Mouse (Mus musculus) G1E-ER4 (cell line): Measurements from ENCODE around the gene Cish. TPM values are rescaled to one million over a fixed set of nuclear protein-coding genes. Genes with fewer than 3 reads are reported as not detected.

Source experiments
- GATA1 ChIP-seq: IDR thresholded peaks from one replicate; pipeline ENCODE4 v1.8.0; 2012; ENCODE audit warnings: low read length, inconsistent platforms
- polyA plus RNA-seq: library from polyadenylated mRNA; stranded (reverse); fragments of >175 nt; gene quantifications from 2 replicates; pipeline ENCODE4 v1.2.3, GENCODE M21; 2012

Gene Cish
- 121 and 125 TPM in 2 replicates for polyA plus RNA-seq

GRCm38 (mm10) chr9:107296016-107296040 lies at the start of gene Cish:
Gene Cish (plus strand): TSS chr9:107296026.
- TF ChIP-seq GATA1 = no peak

- TF ChIP-seq GATA1 = no peak
Observed at GRCm38 (mm10) chr9:107246170-107246569, 49.7 kb upstream of the Cish start.

GRCm38 (mm10) chr9:107249154-107249553 lies 46.7 kb upstream of the Cish start:
- TF ChIP-seq GATA1 = no peak

GRCm38 (mm10) chr9:107250416-107251337 lies 45.1 kb upstream of the Cish start:
- no peak for TF ChIP-seq GATA1

- no peak for TF ChIP-seq GATA1
Observed at GRCm38 (mm10) chr9:107252164-107252563, 43.7 kb upstream of the Cish start.

- TF ChIP-seq GATA1 = no peak
Observed at GRCm38 (mm10) chr9:107254476-107254875, 41.4 kb upstream of the Cish start.

GRCm38 (mm10) chr9:107254925-107255324 lies 40.9 kb upstream of the Cish start:
- TF ChIP-seq GATA1 = no peak

GRCm38 (mm10) chr9:107255596-107255995 lies 40.2 kb upstream of the Cish start:
- no peak for TF ChIP-seq GATA1

GRCm38 (mm10) chr9:107259571-107259970 lies 36.3 kb upstream of the Cish start:
- TF ChIP-seq GATA1 = no peak

GRCm38 (mm10) chr9:107260429-107260828 lies 35.4 kb upstream of the Cish start:
- TF ChIP-seq GATA1 = no peak

- TF ChIP-seq GATA1 = no peak
Observed at GRCm38 (mm10) chr9:107260836-107261235, 35.0 kb upstream of the Cish start.

GRCm38 (mm10) chr9:107261792-107262191 lies 34.0 kb upstream of the Cish start:
- no peak for TF ChIP-seq GATA1

- TF ChIP-seq GATA1 = no peak
Observed at GRCm38 (mm10) chr9:107262375-107262774, 33.5 kb upstream of the Cish start.

GRCm38 (mm10) chr9:107263912-107264311 lies 31.9 kb upstream of the Cish start:
- TF ChIP-seq GATA1 = no peak

- no peak for TF ChIP-seq GATA1
Observed at GRCm38 (mm10) chr9:107264731-107265130, 31.1 kb upstream of the Cish start.

GRCm38 (mm10) chr9:107267028-107267427 lies 28.8 kb upstream of the Cish start:
- TF ChIP-seq GATA1 = no peak

- no peak for TF ChIP-seq GATA1
Observed at GRCm38 (mm10) chr9:107267721-107268402, 28.0 kb upstream of the Cish start.
